In the genomic region with DNA sequence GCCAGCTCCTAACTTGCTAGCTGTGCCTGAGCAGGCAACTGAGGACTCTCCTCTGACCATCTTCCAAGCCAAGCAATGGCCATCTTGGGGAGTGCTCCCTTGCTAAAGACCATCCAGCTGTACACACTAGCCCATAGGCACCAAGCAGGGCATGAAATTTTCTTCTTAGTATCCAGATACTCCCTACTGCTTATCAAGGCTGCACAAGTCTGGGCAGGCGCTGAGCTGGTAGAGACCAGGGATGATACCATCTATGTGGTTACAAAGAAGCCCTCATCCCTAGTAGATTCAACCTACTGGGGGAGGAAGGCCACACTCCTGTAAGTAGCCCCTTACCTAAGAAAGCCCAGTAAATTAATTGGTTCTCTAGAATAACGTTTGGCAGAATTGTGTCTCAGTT, we compare ENCODE assay signal across 26 mouse cellular contexts. TPM values are rescaled to one million over a fixed set of nuclear protein-coding genes. Genes with fewer than 3 reads are reported as not detected.
DNase-seq lines count a peak whose midpoint lies in the region; ATAC-seq and TF ChIP-seq lines count a peak whose summit lies in the region.
"Had no signal": no experiment of that assay in that cellular context is flagged by ENCODE, and none has a peak within 500 bp of the region (broad histone marks: within the 10 kb centered on the region; RNA-seq: fewer than 3 reads in every experiment).

No protein-coding gene starts in this region.

- no peak for TF ChIP-seq POLR2A in ES-Bruce4 (IDR thresholded peaks at IDR 0.05; ENCODE audit: insufficient read depth, low read length)
- TF ChIP-seq POLR2A in bone marrow macrophage, adult 2 months (IDR thresholded peaks at IDR 0.05; ENCODE audit: borderline replicate concordance, low read depth, low read length), result no peak
- TF ChIP-seq POLR2A in kidney, adult 2 months (IDR thresholded peaks at IDR 0.05; ENCODE audit: low read depth, low read length), result no peak

- H3K4me3 ChIP-seq in liver, postnatal 0 days (ENCODE audit: low read depth, low read length), result no peak overlapping the region
- H3K4me3 ChIP-seq in ES-Bruce4 (ENCODE audit: low read depth, low read length), result no peak overlapping the region
- no peak overlapping the region for H3K4me3 ChIP-seq in bone marrow macrophage, adult 2 months (ENCODE audit: insufficient read depth, low read length)
- no peak overlapping the region for H3K4me3 ChIP-seq in hindbrain, embryonic 10.5 days
- H3K4me3 ChIP-seq in kidney, adult 2 months (ENCODE audit: insufficient read depth, low read depth, low read length), result no peak overlapping the region
- H3K4me3 ChIP-seq: forebrain, embryonic 10.5 days; limb, embryonic 15.5 days; midbrain, embryonic 10.5 days; myocyte; neural tube, embryonic 13.5 days; stomach, embryonic 15.5 days had no signal

- WGBS in liver, postnatal 0 days (ENCODE audit: insufficient replicate concordance), result 51% methylated on average over 2 of the region's 2 CpGs
- 83% methylated on average over 2 of the region's 2 CpGs for WGBS in hindbrain, embryonic 10.5 days
- WGBS in kidney, adult 2 months, result 90% methylated on average over 2 of the region's 2 CpGs

- no peak for ATAC-seq in liver, postnatal 0 days
- ATAC-seq in megakaryocyte progenitor cell, adult 5-6 weeks (replicated peaks; ENCODE audit: poor library complexity), result 0 out of 2 replicates have a peak, but pooled peaks have one; percentile 21
- ATAC-seq: forebrain, embryonic 16.5 days; hindbrain, postnatal 0 days; intestine, postnatal 0 days; midbrain, embryonic 16.5 days had no signal

- DNase-seq in liver, result peak; percentile 12
- no peak for DNase-seq in liver, postnatal 0 days
- DNase-seq in hindbrain, embryonic 10.5 days (ENCODE audit: low spot score), result no peak
- no peak for DNase-seq in kidney, adult 2 months
- DNase-seq: adrenal gland, postnatal 14 days; cerebellum, adult 11-12 months; cerebellum, postnatal 10 days; gastrocnemius, postnatal 10 days; left cerebral cortex, postnatal 4 days; lung, adult 2 months; retina, postnatal 1 day; thymus, postnatal 25 days had no signal

- no peaks in the 10 kb centered on the region for H3K27me3 ChIP-seq in liver, postnatal 0 days (ENCODE audit: insufficient read depth, low read length)
- H3K27me3 ChIP-seq in ES-Bruce4 (ENCODE audit: control insufficient read depth, insufficient read depth, low read length, poor library complexity, severe bottlenecking), result no peaks in the 10 kb centered on the region
- peaks cover 27% of the 10 kb centered on the region for H3K27me3 ChIP-seq in hindbrain, embryonic 10.5 days (ENCODE audit: insufficient read depth, poor library complexity, severe bottlenecking)
- H3K27me3 ChIP-seq in kidney, adult 2 months (replicated peaks; ENCODE audit: control insufficient read depth, insufficient read depth, low read length), result no peaks in the 10 kb centered on the region; the same call in 1 of the 2 replicates
- H3K27me3 ChIP-seq: limb, embryonic 15.5 days; neural tube, embryonic 13.5 days; stomach, embryonic 15.5 days had no signal

- no peaks in the 10 kb centered on the region for H3K9me3 ChIP-seq in liver, postnatal 0 days (ENCODE audit: low read length)
- no peaks in the 10 kb centered on the region for H3K9me3 ChIP-seq in ES-Bruce4 (replicated peaks; ENCODE audit: control insufficient read depth, insufficient read depth, low read length, poor library complexity, severe bottlenecking)
- H3K9me3 ChIP-seq in hindbrain, embryonic 10.5 days, result no peaks in the 10 kb centered on the region
- H3K9me3 ChIP-seq: forebrain, embryonic 10.5 days; limb, embryonic 15.5 days; midbrain, embryonic 10.5 days; neural tube, embryonic 13.5 days; stomach, embryonic 15.5 days had no signal

- H3K4me2 ChIP-seq in liver, postnatal 0 days (ENCODE audit: low read depth, low read length), result no peak overlapping the region
- H3K4me2 ChIP-seq: heart, embryonic 11.5 days; limb, embryonic 15.5 days; neural tube, embryonic 13.5 days; stomach, embryonic 15.5 days had no signal

- no peaks in the 10 kb centered on the region for H3K36me3 ChIP-seq in liver, postnatal 0 days (replicated peaks; ENCODE audit: insufficient read depth, low read length)
- no peaks in the 10 kb centered on the region for H3K36me3 ChIP-seq in ES-Bruce4 (ENCODE audit: control insufficient read depth, insufficient read depth, low read length, poor library complexity, severe bottlenecking)
- no peaks in the 10 kb centered on the region for H3K36me3 ChIP-seq in hindbrain, embryonic 10.5 days
- no peaks in the 10 kb centered on the region for H3K36me3 ChIP-seq in kidney, adult 2 months (ENCODE audit: control insufficient read depth, insufficient read depth, low read length)
- H3K36me3 ChIP-seq: forebrain, embryonic 10.5 days; limb, embryonic 15.5 days; midbrain, embryonic 10.5 days; neural tube, embryonic 13.5 days; stomach, embryonic 15.5 days had no signal

- peaks cover 7% of the 10 kb centered on the region for H3K4me1 ChIP-seq in liver, postnatal 0 days (ENCODE audit: insufficient read depth)
- peaks cover 2% of the 10 kb centered on the region for H3K4me1 ChIP-seq in ES-Bruce4 (ENCODE audit: control insufficient read depth, insufficient read depth, low read length)
- peaks cover 53% of the 10 kb centered on the region for H3K4me1 ChIP-seq in bone marrow macrophage, adult 2 months (ENCODE audit: control insufficient read depth, insufficient read depth, low read length)
- H3K4me1 ChIP-seq in hindbrain, embryonic 10.5 days (replicated peaks), result peaks cover 31% of the 10 kb centered on the region
- no peaks in the 10 kb centered on the region for H3K4me1 ChIP-seq in kidney, adult 2 months (ENCODE audit: control insufficient read depth, insufficient read depth, low read length)

- no peak for TF ChIP-seq CTCF in liver, postnatal 0 days (IDR thresholded peaks at IDR 0.05; ENCODE audit: low read depth)
- TF ChIP-seq CTCF in ES-Bruce4 (IDR thresholded peaks at IDR 0.05; ENCODE audit: low read depth, low read length), result no peak
- TF ChIP-seq CTCF in bone marrow macrophage, adult 2 months (IDR thresholded peaks at IDR 0.05; ENCODE audit: low read depth, low read length), result no peak
- no peak for TF ChIP-seq CTCF in kidney, adult 2 months (conservative IDR thresholded peaks at IDR 0.05; ENCODE audit: insufficient read depth, insufficient read length, low read depth, low read length)

- H3K9ac ChIP-seq in liver, postnatal 0 days (replicated peaks), result no peak overlapping the region
- H3K9ac ChIP-seq in ES-Bruce4 (ENCODE audit: low read depth, poor library complexity, severe bottlenecking), result no peak overlapping the region
- H3K9ac ChIP-seq: limb, embryonic 15.5 days; neural tube, embryonic 13.5 days; stomach, embryonic 15.5 days had no signal

- no peak overlapping the region for H3K27ac ChIP-seq in liver, postnatal 0 days (ENCODE audit: low read depth)
- peak overlapping the region; percentile 30; the same call in 1 of the 2 replicates for H3K27ac ChIP-seq in ES-Bruce4 (ENCODE audit: insufficient read depth, low read length)
- peak overlapping the region; percentile 30 for H3K27ac ChIP-seq in bone marrow macrophage, adult 2 months (ENCODE audit: insufficient read depth, low read depth, low read length)
- H3K27ac ChIP-seq in hindbrain, embryonic 10.5 days, result no peak overlapping the region
- H3K27ac ChIP-seq in kidney, adult 2 months (ENCODE audit: insufficient read depth, low read depth, low read length), result no peak overlapping the region
- H3K27ac ChIP-seq: hindbrain, postnatal 0 days; limb, embryonic 15.5 days; neural tube, embryonic 13.5 days; stomach, embryonic 15.5 days had no signal

- no peak for TF ChIP-seq EP300 in liver, postnatal 0 days (IDR thresholded peaks at IDR 0.05; ENCODE audit: low read depth)
- no peak for TF ChIP-seq EP300 in ES-Bruce4 (IDR thresholded peaks at IDR 0.05; ENCODE audit: insufficient read depth, low read depth, low read length)

RNA-seq across cellular contexts. Expression of a gene that starts 7.0 kb away (rescaled TPM):
- 7.5 and 7.7 TPM in 2 replicates for polyA plus RNA-seq in liver, postnatal 0 days (2015; fragmentation: Nextera tagmentation; extraction: Ambion mirVana)
- polyA plus RNA-seq in ES-Bruce4 (2011; ENCODE audit: insufficient read depth, insufficient read length, low read depth, missing spikeins), result 143 and 151 TPM in 2 replicates
- 144 and 160 TPM in 2 replicates for polyA plus RNA-seq in bone marrow macrophage, adult 2 months (2012; ENCODE audit: insufficient read depth, insufficient read length, missing spikeins)
- 41.8 and 50.9 TPM in 2 replicates for total RNA-seq in megakaryocyte progenitor cell, adult 5-6 weeks (2015)
- 34.7 and 45.8 TPM in 2 replicates for total RNA-seq in megakaryocyte progenitor cell, adult 5-6 weeks (2017)
- polyA plus RNA-seq in hindbrain, embryonic 10.5 days (2016; fragmentation: Nextera tagmentation; extraction: Ambion mirVana), result 19.5 and 28.0 TPM in 2 replicates
- polyA plus RNA-seq in kidney, adult 2 months (2012; rRNA removed), result 58.7 and 60.3 TPM in 2 replicates

Comparison
In these comparisons a context has a peak if more than half of its experiments do, and no peak if none do; other contexts are left out.
1. H3K27ac ChIP-seq: peak in ES-Bruce4 (single experiment) and bone marrow macrophage, adult 2 months (single experiment); none in liver, postnatal 0 days (single experiment), hindbrain, embryonic 10.5 days (single experiment) and kidney, adult 2 months (single experiment).